Mouse (Mus musculus): ENCODE measurements around the gene Msrb1. TPM values are rescaled to one million over a fixed set of nuclear protein-coding genes. Genes with fewer than 3 reads are reported as not detected.
"Not testable (repeated sequence)": the region's sequence is repeated elsewhere in the genome, so short reads cannot be mapped to it uniquely, and the experiment has no call there.

Msrb1 gene
- polyA plus RNA-seq, 1 experiment from 2014 or later, result 39.4 TPM

DNA sequence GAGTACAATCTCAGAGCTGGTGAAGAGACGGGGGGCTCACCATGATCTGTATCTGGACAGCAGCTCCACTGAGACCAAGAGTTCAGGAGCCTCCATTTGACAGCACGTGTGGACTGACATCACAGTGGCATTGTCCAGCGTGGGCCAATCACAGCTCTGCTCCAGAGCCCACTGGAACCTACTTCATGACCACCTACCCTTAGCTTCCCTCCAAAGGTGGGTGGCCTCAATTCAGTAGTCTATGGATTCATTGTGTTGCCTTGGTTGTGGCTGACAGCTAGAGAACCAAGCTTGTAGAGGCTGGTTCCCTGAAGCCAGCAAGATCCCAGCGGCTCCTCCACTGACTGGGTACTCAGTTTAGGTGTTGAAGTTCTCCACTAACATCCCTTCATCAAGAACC lies 18.5 kb upstream of the Msrb1 start, which contains the start of the genes Rnf151 and Rps2:
Gene Rnf151, minus strand, starts transcription at position 121 of the 400 bp plus-strand sequence.
Gene Rps2, plus strand, starts transcription at position 174 of the 400 bp plus-strand sequence.
- Histone ChIP-seq H3K9me3 (ENCODE audit: control insufficient read depth, low read length) (no peaks in the 10 kb centered on the region), H3K4me3 (ENCODE audit: low read length) (peak within 1 kb of the TSS; percentile 92), H3K27ac (ENCODE audit: low read length) (no peak within 1 kb of the TSS), H3K4me1 (replicated peaks; ENCODE audit: control insufficient read depth, insufficient read depth, low read length) (peaks cover 23% of the 10 kb centered on the region), H3K4me2 (ENCODE audit: low read depth, low read length) (peak within 1 kb of the TSS; percentile 65), H3K9ac (ENCODE audit: low read length) (peak within 1 kb of the TSS; percentile 97), H3K27me3 (ENCODE audit: control insufficient read depth, insufficient read depth, low read depth, low read length) (no peaks in the 10 kb centered on the region), H3K36me3 (ENCODE audit: control insufficient read depth, insufficient read depth, low read length) (peaks cover 18% of the 10 kb centered on the region)
- no peak for ATAC-seq (ENCODE audit: low read depth)
- WGBS, result 83% methylated on average over 4 of the region's 4 CpGs

DNA sequence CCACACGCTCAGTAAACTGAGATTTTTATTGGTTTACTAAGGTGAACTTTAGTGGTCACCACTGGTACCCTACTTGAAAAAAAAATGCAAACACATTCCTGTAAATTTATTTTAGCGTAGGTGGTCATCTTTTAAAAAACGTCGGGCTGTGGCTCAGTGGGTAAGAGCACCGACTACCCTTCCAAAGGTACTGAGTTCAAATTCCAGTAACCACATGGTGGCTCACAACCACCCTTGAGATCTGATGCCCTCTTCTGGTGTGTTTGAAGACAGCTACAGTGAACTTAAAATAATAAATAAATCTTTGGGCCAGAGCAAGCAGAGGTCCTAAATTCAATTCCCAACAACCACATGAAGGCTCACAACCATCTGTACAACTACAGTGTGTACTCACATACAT lies 17.5 kb upstream of the Msrb1 start:
- Histone ChIP-seq H3K4me2 (ENCODE audit: low read depth, low read length) (peak overlapping the region; percentile 65), H3K36me3 (ENCODE audit: control insufficient read depth, insufficient read depth, low read length) (peaks cover 18% of the 10 kb centered on the region), H3K4me1 (replicated peaks; ENCODE audit: control insufficient read depth, insufficient read depth, low read length) (peaks cover 29% of the 10 kb centered on the region), H3K9ac (ENCODE audit: low read length) (peak overlapping the region; percentile 97), H3K4me3 (ENCODE audit: low read length) (peak overlapping the region; percentile 92)
- ATAC-seq (ENCODE audit: low read depth); H3K27ac ChIP-seq (ENCODE audit: low read length); H3K9me3 ChIP-seq (ENCODE audit: control insufficient read depth, low read length); H3K27me3 ChIP-seq (ENCODE audit: control insufficient read depth, insufficient read depth, low read depth, low read length): not testable (repeated sequence)
- whole genome bisulfite sequencing, result 54% methylated on average over 5 of the region's 5 CpGs

DNA sequence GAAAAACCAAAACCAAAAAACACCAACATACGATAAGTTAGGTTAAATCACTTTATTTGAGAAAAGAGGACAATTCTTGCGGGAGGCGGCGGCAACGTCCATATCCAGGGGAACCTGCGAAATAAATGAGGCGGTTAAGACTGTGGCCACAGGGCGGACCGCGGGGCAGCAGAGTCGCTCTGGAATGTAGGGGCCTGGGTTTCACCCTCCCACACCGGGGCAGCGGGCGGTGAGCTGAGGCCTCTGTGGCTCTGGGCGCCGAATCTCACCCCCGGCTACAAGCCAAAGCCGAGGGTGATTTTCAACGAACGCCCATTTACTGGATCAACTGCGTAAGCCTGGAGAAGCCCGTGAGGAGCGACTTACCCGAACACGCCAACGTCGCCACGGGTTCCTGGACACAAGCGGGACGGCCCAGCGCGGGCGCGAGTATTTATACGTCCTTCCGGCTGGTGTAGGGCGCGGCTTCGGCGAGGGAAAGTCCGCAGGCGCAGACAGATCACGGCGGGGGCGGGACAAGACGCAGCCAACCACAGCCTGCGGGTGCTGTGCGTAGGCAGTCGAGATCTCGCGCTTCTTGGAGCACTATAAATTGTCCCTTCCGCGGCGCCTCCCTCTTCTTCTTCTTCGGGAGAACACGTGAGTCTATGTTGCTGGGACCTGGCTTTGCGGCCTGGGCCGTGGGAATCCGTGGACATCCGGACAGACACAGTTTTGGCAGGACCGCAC lies 16.8 kb upstream of the Msrb1 start:
- no peaks in the 10 kb centered on the region for H3K27me3 ChIP-seq (ENCODE audit: control insufficient read depth, insufficient read depth, low read depth, low read length)
- peak; percentile 98 for ATAC-seq (ENCODE audit: low read depth)
- peak overlapping the region; percentile 88 for H3K4me2 ChIP-seq (ENCODE audit: low read depth, low read length)
- H3K9me3 ChIP-seq (ENCODE audit: control insufficient read depth, low read length), result no peaks in the 10 kb centered on the region
- H3K36me3 ChIP-seq (ENCODE audit: control insufficient read depth, insufficient read depth, low read length), result peaks cover 18% of the 10 kb centered on the region
- peak overlapping the region; percentile 87 for H3K27ac ChIP-seq (ENCODE audit: low read length)
- 0% methylated on average over 61 of the region's 61 CpGs for WGBS
- peak overlapping the region; percentile 92 for H3K4me3 ChIP-seq (ENCODE audit: low read length)
- H3K4me1 ChIP-seq (replicated peaks; ENCODE audit: control insufficient read depth, insufficient read depth, low read length), result peaks cover 31% of the 10 kb centered on the region
- H3K9ac ChIP-seq (ENCODE audit: low read length), result peak overlapping the region; percentile 97

DNA sequence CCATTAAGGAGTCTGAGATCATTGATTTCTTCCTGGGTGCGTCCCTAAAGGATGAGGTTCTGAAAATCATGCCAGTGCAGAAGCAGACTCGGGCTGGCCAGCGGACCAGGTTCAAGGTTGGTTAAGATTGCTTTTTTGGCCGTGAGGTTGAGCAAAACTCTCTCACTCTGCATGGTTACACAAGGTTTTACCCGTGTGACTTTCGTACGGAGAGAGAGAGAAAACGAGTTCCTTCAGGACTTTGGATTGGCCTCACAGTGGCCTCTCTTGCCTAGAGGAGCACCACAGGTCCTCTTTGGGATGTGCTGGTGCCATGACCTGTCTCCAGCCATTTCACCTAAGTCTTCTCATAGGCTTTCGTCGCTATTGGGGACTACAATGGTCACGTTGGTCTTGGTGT lies 15.8 kb upstream of the Msrb1 start:
- H3K4me2 ChIP-seq (ENCODE audit: low read depth, low read length), result peak overlapping the region; percentile 88
- H3K27ac ChIP-seq (ENCODE audit: low read length), result peak overlapping the region; percentile 80; the same call in 1 of the 2 replicates
- peaks cover 31% of the 10 kb centered on the region for H3K4me1 ChIP-seq (replicated peaks; ENCODE audit: control insufficient read depth, insufficient read depth, low read length)
- H3K9ac ChIP-seq (ENCODE audit: low read length), result peak overlapping the region; percentile 85
- WGBS, result under 1% methylated on average over 10 of the region's 11 CpGs
- H3K27me3 ChIP-seq (ENCODE audit: control insufficient read depth, insufficient read depth, low read depth, low read length); ATAC-seq (ENCODE audit: low read depth); H3K9me3 ChIP-seq (ENCODE audit: control insufficient read depth, low read length): not testable (repeated sequence)
- H3K4me3 ChIP-seq (ENCODE audit: low read length), result peak overlapping the region; percentile 92
- H3K36me3 ChIP-seq (ENCODE audit: control insufficient read depth, insufficient read depth, low read length), result peaks cover 18% of the 10 kb centered on the region

DNA sequence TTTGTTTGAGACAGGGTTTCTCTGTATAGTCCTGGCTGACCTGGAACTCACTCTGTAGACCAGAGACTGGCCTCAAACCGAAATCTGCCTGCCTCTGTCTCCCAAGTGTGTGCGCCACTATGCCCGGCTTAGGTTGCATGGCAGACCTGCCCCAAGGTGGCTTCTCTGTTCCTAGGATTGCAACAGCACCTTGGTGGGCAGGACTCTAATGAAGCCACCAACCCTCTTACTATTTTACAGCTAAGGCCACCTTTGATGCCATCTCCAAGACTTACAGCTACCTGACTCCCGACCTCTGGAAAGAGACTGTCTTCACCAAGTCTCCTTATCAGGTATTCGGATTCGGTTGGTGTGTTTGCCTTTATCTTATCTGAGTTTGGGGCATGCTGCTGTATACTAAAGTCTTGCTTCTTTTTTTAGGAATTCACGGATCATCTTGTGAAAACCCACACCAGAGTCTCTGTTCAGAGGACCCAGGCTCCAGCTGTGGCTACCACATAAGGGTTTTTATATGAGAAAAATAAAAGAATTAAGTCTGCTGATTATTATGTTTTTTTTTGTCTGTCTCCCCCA lies 15.0 kb upstream of the Msrb1 start:
- not testable (repeated sequence) for H3K27ac ChIP-seq (ENCODE audit: low read length); H3K9me3 ChIP-seq (ENCODE audit: control insufficient read depth, low read length); ATAC-seq (ENCODE audit: low read depth); H3K27me3 ChIP-seq (ENCODE audit: control insufficient read depth, insufficient read depth, low read depth, low read length)
- WGBS, result 34% methylated on average over 7 of the region's 7 CpGs
- peaks cover 14% of the 10 kb centered on the region for H3K36me3 ChIP-seq (ENCODE audit: control insufficient read depth, insufficient read depth, low read length)
- H3K4me3 ChIP-seq (ENCODE audit: low read length), result peak overlapping the region; percentile 92
- peak overlapping the region; percentile 88 for H3K4me2 ChIP-seq (ENCODE audit: low read depth, low read length)
- peak overlapping the region; percentile 65 for H3K9ac ChIP-seq (ENCODE audit: low read length)
- H3K4me1 ChIP-seq (replicated peaks; ENCODE audit: control insufficient read depth, insufficient read depth, low read length), result peaks cover 31% of the 10 kb centered on the region

DNA sequence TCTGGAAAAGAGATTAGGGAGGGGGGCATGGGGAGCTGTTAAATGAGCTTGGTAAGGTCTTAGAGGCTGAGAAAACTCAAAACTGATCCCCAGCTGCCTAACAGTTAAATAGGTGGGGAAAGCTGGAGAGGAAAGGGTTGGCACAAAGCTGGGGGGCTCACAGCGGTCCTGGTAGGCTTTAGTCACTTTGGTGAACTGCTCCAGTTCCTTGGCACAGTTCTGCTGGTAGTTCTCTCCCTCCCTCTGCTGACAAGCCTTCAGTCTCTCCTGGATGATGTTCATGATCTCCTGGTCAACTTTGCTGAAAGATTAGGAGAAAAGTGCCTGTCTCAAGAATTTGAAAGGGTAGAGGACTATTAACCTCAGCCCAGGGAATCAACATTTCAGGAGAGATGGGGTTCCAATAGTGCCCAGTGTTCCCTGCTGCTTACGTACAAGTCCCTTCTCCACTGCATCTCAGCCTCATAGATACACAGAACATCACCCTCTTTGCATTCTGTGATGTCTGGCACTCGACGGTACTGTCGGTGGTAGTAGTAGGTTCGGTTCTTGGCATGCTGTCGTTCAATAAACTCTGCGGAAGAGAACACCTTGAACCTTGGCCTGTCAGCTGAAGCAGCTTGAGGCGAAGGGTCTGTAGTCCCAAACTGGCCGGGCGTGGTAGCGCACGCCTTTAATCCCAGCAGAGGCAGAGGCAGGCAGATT lies 14.1 kb upstream of the Msrb1 start:
- no peak overlapping the region for H3K27ac ChIP-seq (ENCODE audit: low read length)

DNA sequence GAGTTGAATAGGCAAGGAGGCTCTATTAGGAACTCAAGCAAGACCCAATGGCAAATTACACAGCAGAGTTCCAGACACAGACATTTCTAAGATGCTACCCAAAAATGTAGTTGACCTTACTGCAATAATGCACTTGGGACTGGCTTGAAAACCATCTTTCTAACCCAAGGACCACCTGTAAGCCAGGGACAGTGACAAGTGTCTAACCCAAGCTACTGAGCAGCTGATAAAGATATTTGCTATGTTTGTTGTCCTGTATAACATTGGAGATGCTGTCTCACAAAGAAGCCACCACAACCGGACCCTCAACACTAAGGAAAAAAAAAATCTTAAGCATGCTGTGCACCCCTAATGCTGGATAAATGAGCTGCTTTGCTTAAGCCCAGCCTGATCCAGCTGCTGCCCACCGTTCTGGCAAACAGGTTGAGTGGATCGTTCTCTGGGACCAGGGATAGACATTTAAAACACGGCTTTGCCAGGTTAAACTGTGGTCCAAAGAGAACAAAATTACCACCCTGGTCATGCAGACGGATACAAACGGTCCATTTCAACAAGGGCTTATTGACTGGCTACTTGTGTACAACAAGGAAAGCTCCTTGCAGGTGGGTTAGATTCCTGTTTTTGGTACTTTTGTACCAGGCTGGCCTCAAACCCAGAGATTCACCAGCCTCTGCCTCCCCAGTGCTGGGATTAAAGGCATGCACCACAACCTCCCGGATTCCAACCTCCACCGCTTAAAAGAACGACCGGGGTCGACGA lies 13.1 kb upstream of the Msrb1 start:
- H3K27me3 ChIP-seq (ENCODE audit: control insufficient read depth, insufficient read depth, low read depth, low read length), result no peaks in the 10 kb centered on the region
- under 1% methylated on average over 12 of the region's 12 CpGs for WGBS
- H3K27ac ChIP-seq (ENCODE audit: low read length), result peak overlapping the region; percentile 84
- peak overlapping the region; percentile 89 for H3K4me2 ChIP-seq (ENCODE audit: low read depth, low read length)
- peak overlapping the region; percentile 94 for H3K9ac ChIP-seq (ENCODE audit: low read length)
- peak overlapping the region; percentile 93 for H3K4me3 ChIP-seq (ENCODE audit: low read length)
- H3K4me1 ChIP-seq (replicated peaks; ENCODE audit: control insufficient read depth, insufficient read depth, low read length), result peaks cover 31% of the 10 kb centered on the region
- no peak for ATAC-seq (ENCODE audit: low read depth)
- H3K9me3 ChIP-seq (ENCODE audit: control insufficient read depth, low read length), result no peaks in the 10 kb centered on the region
- H3K36me3 ChIP-seq (ENCODE audit: control insufficient read depth, insufficient read depth, low read length), result peaks cover 12% of the 10 kb centered on the region

More for the DNA sequence above, 14.1 kb upstream of the Msrb1 start:
- WGBS, result 29% methylated on average over 13 of the region's 13 CpGs
- no peaks in the 10 kb centered on the region for H3K27me3 ChIP-seq (ENCODE audit: control insufficient read depth, insufficient read depth, low read depth, low read length)
- peaks cover 12% of the 10 kb centered on the region for H3K36me3 ChIP-seq (ENCODE audit: control insufficient read depth, insufficient read depth, low read length)
- no peaks in the 10 kb centered on the region for H3K9me3 ChIP-seq (ENCODE audit: control insufficient read depth, low read length)
- peaks cover 31% of the 10 kb centered on the region for H3K4me1 ChIP-seq (replicated peaks; ENCODE audit: control insufficient read depth, insufficient read depth, low read length)
- no peak for ATAC-seq (ENCODE audit: low read depth)
- 0 out of 2 replicates have a peak overlapping the region, but pooled peaks have one; percentile 37 for H3K9ac ChIP-seq (ENCODE audit: low read length)
- peak overlapping the region; percentile 89 for H3K4me2 ChIP-seq (ENCODE audit: low read depth, low read length)
- H3K4me3 ChIP-seq (ENCODE audit: low read length), result no peak overlapping the region

DNA sequence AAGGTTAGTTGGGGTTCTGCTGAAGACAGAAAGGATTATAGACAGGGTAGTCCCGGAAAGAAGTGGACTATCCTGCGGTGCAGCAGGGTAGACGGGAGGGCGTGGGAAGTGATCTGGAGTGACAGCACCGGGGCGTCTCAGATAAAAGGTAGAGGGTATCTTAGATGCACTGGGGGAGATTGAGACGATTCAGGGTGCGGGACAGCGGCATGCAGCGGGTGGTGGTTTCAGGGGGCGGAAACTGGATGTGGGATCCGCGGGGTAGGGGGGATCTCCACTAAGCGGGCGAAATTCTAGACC lies 12.6 kb upstream of the Msrb1 start:
- Histone ChIP-seq H3K36me3 (ENCODE audit: control insufficient read depth, insufficient read depth, low read length) (peaks cover 12% of the 10 kb centered on the region), H3K9ac (ENCODE audit: low read length) (peak overlapping the region; percentile 94)
- no peak for ATAC-seq (ENCODE audit: low read depth)

More for the DNA sequence above, 12.6 kb upstream of the Msrb1 start:
- Histone ChIP-seq H3K9me3 (ENCODE audit: control insufficient read depth, low read length) (no peaks in the 10 kb centered on the region), H3K4me1 (replicated peaks; ENCODE audit: control insufficient read depth, insufficient read depth, low read length) (peaks cover 26% of the 10 kb centered on the region), H3K27me3 (ENCODE audit: control insufficient read depth, insufficient read depth, low read depth, low read length) (no peaks in the 10 kb centered on the region), H3K27ac (ENCODE audit: low read length) (peak overlapping the region; percentile 84), H3K4me3 (ENCODE audit: low read length) (peak overlapping the region; percentile 93), H3K4me2 (ENCODE audit: low read depth, low read length) (peak overlapping the region; percentile 89)
- under 1% methylated on average over 15 of the region's 15 CpGs for WGBS

All from lung, embryonic 16.5 days (tissue).